Mouse (Mus musculus) MEL (cell line): ENCODE measurements around the gene Slc16a10. TPM values are rescaled to one million over a fixed set of nuclear protein-coding genes. Genes with fewer than 3 reads are reported as not detected.

Experiments
- DNase-seq: peaks from one replicate; pipeline ENCODE4 v3.0.0; 2011; ENCODE audit warnings: low read depth, low spot score
- H3K27ac ChIP-seq: 2 replicates; pipeline ENCODE4 v1.5.1; 2012; ENCODE audit warnings: low read depth, mild to moderate bottlenecking, control low read depth, low read length, moderate library complexity; ENCODE audit not compliant: control insufficient read depth
- H3K27me3 ChIP-seq, 2 experiments: fragments of 150-350 bp in 1 of 2; sonication (generic) in 1 of 2; 2 replicates each; pipeline ENCODE4 v1.6.1; 2012; ENCODE audit warnings: low read length in 2 of 2, mild to moderate bottlenecking in 2 of 2, improper control_type of control experiment in 1 of 2, moderate library complexity in 1 of 2; ENCODE audit not compliant: insufficient read depth in 2 of 2, control insufficient read depth in 1 of 2
- H3K36me3 ChIP-seq, 2 experiments: 2 replicates each; pipeline ENCODE4 v1.6.1; 2012 to 2014; ENCODE audit warnings: low read length in 2 of 2, improper control_type of control experiment in 1 of 2, inconsistent platforms in 1 of 2, mild to moderate bottlenecking in 1 of 2; ENCODE audit not compliant: insufficient read depth in 2 of 2, control insufficient read depth in 1 of 2
- H3K4me1 ChIP-seq, 2 experiments: fragments of 150-350 bp in 1 of 2; sonication (generic) in 1 of 2; 2 replicates each; pipeline ENCODE4 v1.6.1; 2012; ENCODE audit warnings: low read length in 2 of 2, improper control_type of control experiment in 1 of 2, mild to moderate bottlenecking in 1 of 2; ENCODE audit not compliant: insufficient read depth in 2 of 2, control insufficient read depth in 1 of 2
- H3K4me3 ChIP-seq, 2 experiments: fragments of 150-350 bp in 1 of 2; sonication (generic) in 1 of 2; 2 replicates each; pipeline ENCODE4 v1.5.1; 2012; ENCODE audit warnings: low read depth in 2 of 2, low read length in 2 of 2, mild to moderate bottlenecking in 2 of 2, moderate library complexity in 2 of 2, control low read depth in 1 of 2, improper control_type of control experiment in 1 of 2; ENCODE audit not compliant: control insufficient read depth in 1 of 2, insufficient read depth in 1 of 2
- H3K79me2 ChIP-seq: 2 replicates; pipeline ENCODE4 v1.6.1; 2012; ENCODE audit warnings: mild to moderate bottlenecking, low read length, moderate library complexity; ENCODE audit not compliant: control insufficient read depth, poor library complexity, insufficient read depth
- H3K9ac ChIP-seq: 2 replicates; pipeline ENCODE4 v1.6.1; 2012; ENCODE audit warnings: low read depth, mild to moderate bottlenecking, control low read depth, low read length, moderate library complexity; ENCODE audit not compliant: control insufficient read depth, poor library complexity, severe bottlenecking
- H3K9me3 ChIP-seq: fragments of 150-350 bp; sonication (generic); replicated peaks from 2 replicates; pipeline ENCODE4 v1.6.1; 2012; ENCODE audit warnings: mild to moderate bottlenecking, low read length, improper control_type of control experiment, moderate library complexity; ENCODE audit not compliant: insufficient read depth
- E2F4 ChIP-seq: IDR thresholded peaks from 2 replicates; pipeline ENCODE4 v1.6.1; 2011; ENCODE audit warnings: low read depth, low read length, improper control_type of control experiment, borderline replicate concordance
- EP300 ChIP-seq, 2 experiments: IDR thresholded peaks; 2 replicates each; pipeline ENCODE4 v1.6.1; 2011; ENCODE audit warnings: improper control_type of control experiment in 2 of 2, low read length in 2 of 2, low read depth in 1 of 2, mild to moderate bottlenecking in 1 of 2
- GATA1 ChIP-seq: IDR thresholded peaks from 2 replicates; pipeline ENCODE4 v1.6.1; 2011; ENCODE audit warnings: low read depth, low read length, improper control_type of control experiment
- HCFC1 ChIP-seq: IDR thresholded peaks from 2 replicates; pipeline ENCODE4 v1.6.1; 2012; ENCODE audit warnings: low read depth, mild to moderate bottlenecking, inconsistent platforms, low read length, improper control_type of control experiment, moderate library complexity
- KAT2A ChIP-seq: conservative IDR thresholded peaks from 2 replicates; pipeline ENCODE4 v1.6.1; 2012; ENCODE audit warnings: low read depth, low read length, improper control_type of control experiment, inconsistent platforms
- MAZ ChIP-seq: IDR thresholded peaks from 2 replicates; pipeline ENCODE4 v1.6.1; 2012; ENCODE audit warnings: low read depth, mild to moderate bottlenecking, inconsistent platforms, low read length, improper control_type of control experiment
- MXI1 ChIP-seq: IDR thresholded peaks from 2 replicates; pipeline ENCODE4 v1.6.1; 2011; ENCODE audit warnings: mild to moderate bottlenecking, low read depth, low read length, improper control_type of control experiment
- MYB ChIP-seq: IDR thresholded peaks from 2 replicates; pipeline ENCODE4 v1.6.1; 2011; ENCODE audit warnings: mild to moderate bottlenecking, low read depth, low read length, improper control_type of control experiment
- POLR2A ChIP-seq, 2 experiments: IDR thresholded peaks; 2 replicates each; pipeline ENCODE4 v1.6.1; 2011 to 2012; ENCODE audit warnings: low read length in 2 of 2, mild to moderate bottlenecking in 2 of 2, control low read depth in 1 of 2, improper control_type of control experiment in 1 of 2, low read depth in 1 of 2, moderate library complexity in 1 of 2; ENCODE audit not compliant: control insufficient read depth in 1 of 2, insufficient read depth in 1 of 2, poor library complexity in 1 of 2
- POLR2AphosphoS5 ChIP-seq: IDR thresholded peaks from 2 replicates; pipeline ENCODE4 v1.6.1; 2012; ENCODE audit warnings: low read depth, borderline replicate concordance, mild to moderate bottlenecking, inconsistent platforms, low read length, moderate library complexity, mixed read lengths
- RCOR1 ChIP-seq: IDR thresholded peaks from 2 replicates; pipeline ENCODE4 v1.6.1; 2012; ENCODE audit warnings: low read depth, mild to moderate bottlenecking, inconsistent platforms, low read length, improper control_type of control experiment
- SIN3A ChIP-seq: IDR thresholded peaks from 2 replicates; pipeline ENCODE4 v1.6.1; 2012; ENCODE audit warnings: low read length, improper control_type of control experiment, inconsistent platforms
- SMC3 ChIP-seq: IDR thresholded peaks from 2 replicates; pipeline ENCODE4 v1.6.1; 2011; ENCODE audit warnings: low read depth, low read length, improper control_type of control experiment
- TAL1 ChIP-seq: IDR thresholded peaks from 2 replicates; pipeline ENCODE4 v1.6.1; 2012; ENCODE audit warnings: mild to moderate bottlenecking, inconsistent platforms, low read length, moderate library complexity, mixed read lengths
- TBP ChIP-seq: IDR thresholded peaks from 2 replicates; pipeline ENCODE4 v1.8.0; 2011; ENCODE audit warnings: low read depth, low read length, improper control_type of control experiment
- USF1 ChIP-seq: IDR thresholded peaks from 2 replicates; pipeline ENCODE4 v1.6.1; 2014; ENCODE audit warnings: low read depth, mild to moderate bottlenecking, inconsistent platforms, low read length, improper control_type of control experiment, moderate library complexity
- ZNF384 ChIP-seq: IDR thresholded peaks from 2 replicates; pipeline ENCODE4 v1.6.1; 2012; ENCODE audit warnings: low read depth, mild to moderate bottlenecking, inconsistent platforms, low read length, improper control_type of control experiment
- polyA plus RNA-seq, 2 experiments: library from polyadenylated mRNA; stranded (reverse) in 1 of 2; unstranded in 1 of 2; fragments of >175 nt in 1 of 2; fragments of >200 nt in 1 of 2; gene quantifications; 2 replicates each; pipeline versions ENCODE4 v1.2.1 to v1.2.4; 2012; ENCODE audit warnings: low replicate concordance in 2 of 2, low read depth in 1 of 2; ENCODE audit not compliant: insufficient read length in 2 of 2, insufficient read depth in 1 of 2, missing spikeins in 1 of 2
- total RNA-seq: library from RNA; depleted of rRNA; stranded (reverse); fragments of 300-350 nt; gene quantifications from 2 replicates; pipeline ENCODE4 v1.2.3, GENCODE M21; 2012

The Slc16a10 gene
- total and polyA plus RNA-seq, 3 experiments: 13.2 to 17.9 TPM; not detected in 1

DNA sequence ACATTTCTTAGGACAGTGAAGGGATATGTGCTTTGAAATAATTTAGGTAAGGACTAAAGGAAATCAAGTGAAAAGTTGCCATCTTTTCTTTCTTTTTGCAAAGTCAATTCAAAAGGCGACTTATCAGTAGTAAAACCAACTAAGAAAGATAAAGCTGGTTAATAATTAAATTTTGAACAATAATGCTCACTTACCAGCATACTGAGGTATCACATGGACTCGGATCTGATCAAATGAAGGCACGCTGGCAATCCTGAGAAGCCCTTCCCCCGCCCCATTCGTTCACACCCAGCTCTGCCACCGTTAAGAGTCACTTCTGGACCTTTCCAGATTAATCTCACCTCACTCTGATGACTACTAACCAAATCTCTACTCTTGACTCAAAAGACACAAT, 64.1 kb downstream of the Slc16a10 start:
- no peak overlapping the region for H3K9ac ChIP-seq
- TF ChIP-seq TAL1 (no peak), HCFC1 (no peak), MYB (no peak), POLR2AphosphoS5 (no peak), USF1 (no peak), SMC3 (no peak), GATA1 (no peak), RCOR1 (no peak), EP300 (IDR thresholded peaks at IDR 0.05; ENCODE audit: low read depth in 1 of 2, low read length in 2 of 2) (no peak), KAT2A (no peak)

DNA sequence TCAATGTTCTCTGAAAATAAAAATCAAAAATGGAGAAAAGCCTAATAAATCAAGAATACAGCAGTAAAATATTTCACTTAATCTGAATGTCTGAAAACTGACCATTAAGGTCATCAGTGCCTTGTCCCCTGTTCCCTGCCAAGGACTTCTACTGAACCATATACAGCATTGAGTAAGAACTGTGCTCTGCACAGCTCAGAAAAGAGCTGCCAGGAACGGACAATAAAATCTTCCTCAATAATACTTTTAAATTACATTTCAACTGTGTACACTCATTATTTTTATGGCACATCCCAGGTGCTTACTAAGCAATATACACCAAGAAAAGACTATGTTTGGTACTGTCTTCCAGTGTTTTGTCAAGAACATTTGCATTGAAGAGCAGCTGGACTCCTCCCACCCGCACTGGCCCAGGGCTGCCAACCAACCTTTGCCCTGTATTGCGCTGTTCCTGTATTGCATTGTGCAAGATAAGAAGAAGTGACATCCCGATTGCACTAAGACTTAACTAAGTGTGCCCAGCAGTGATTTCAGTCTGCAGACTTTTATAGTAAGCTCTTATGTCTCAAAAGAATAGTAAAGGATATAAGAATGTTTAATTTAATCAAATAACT, 64.6 kb downstream of the Slc16a10 start:
- H3K4me3 ChIP-seq: no peak overlapping the region
- H3K9ac ChIP-seq: no peak overlapping the region
- no peaks in the 10 kb centered on the region for H3K9me3 ChIP-seq
- no peak overlapping the region for H3K27ac ChIP-seq
- H3K27me3 ChIP-seq: no peaks in the 10 kb centered on the region
- H3K36me3 ChIP-seq: peaks cover 0 to 11% of the 10 kb centered on the region in 2 experiments; a peak in 2 of 4 replicates
- TF ChIP-seq E2F4 (no peak), MAZ (no peak), GATA1 (no peak), EP300 (IDR thresholded peaks at IDR 0.05; ENCODE audit: low read depth in 1 of 2, low read length in 2 of 2) (no peak), POLR2A (IDR thresholded peaks at IDR 0.05; ENCODE audit: control insufficient read depth in 1 of 2, insufficient read depth in 1 of 2, low read depth in 1 of 2, low read length in 2 of 2, poor library complexity in 1 of 2) (no peak), TBP (no peak), MXI1 (no peak), ZNF384 (no peak), SIN3A (no peak)
- H3K4me1 ChIP-seq: peaks cover 4 to 6% of the 10 kb centered on the region in 2 experiments
- DNase-seq: no peak
- H3K79me2 ChIP-seq: no peaks in the 10 kb centered on the region

More for the DNA sequence above, 64.1 kb downstream of the Slc16a10 start:
- Histone ChIP-seq H3K36me3 (peaks cover 0 to 11% of the 10 kb centered on the region in 2 experiments; a peak in 2 of 4 replicates), H3K4me1 (peaks cover 4 to 6% of the 10 kb centered on the region in 2 experiments), H3K4me3 (no peak overlapping the region), H3K79me2 (no peaks in the 10 kb centered on the region), H3K9me3 (no peaks in the 10 kb centered on the region), H3K27ac (no peak overlapping the region), H3K27me3 (no peaks in the 10 kb centered on the region)
- no peak for DNase-seq
